Mouse (Mus musculus): ENCODE measurements around the gene Gm36245. TPM values are rescaled to one million over a fixed set of nuclear protein-coding genes. Genes with fewer than 3 reads are reported as not detected.
"Not testable (repeated sequence)": the region's sequence is repeated elsewhere in the genome, so short reads cannot be mapped to it uniquely, and the experiment has no call there.

The Gm36245 gene
- polyA plus RNA-seq, 1 experiment from 2014 or later = not detected

DNA sequence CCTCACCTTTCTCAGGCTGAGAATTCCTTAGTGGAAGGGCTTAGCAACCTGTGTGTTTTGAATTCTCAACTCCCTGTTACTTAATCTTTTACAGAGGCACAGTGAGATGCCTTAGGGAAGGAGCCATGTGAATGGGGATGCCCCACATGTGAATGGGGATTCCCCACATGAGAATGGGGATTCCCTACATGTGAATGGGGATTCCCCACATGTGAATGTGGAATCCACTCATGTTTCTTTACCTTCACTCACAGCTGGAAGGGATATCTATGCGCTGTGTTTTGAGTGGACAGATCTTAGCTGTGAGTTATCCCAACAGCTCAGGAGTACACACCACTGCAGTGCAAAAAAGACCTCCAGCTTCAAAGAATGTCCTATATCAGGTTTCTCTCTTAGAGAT lies 25.7 kb downstream of the Gm36245 start:
- H3K9me3 ChIP-seq = no peaks in the 10 kb centered on the region
- no peak overlapping the region for H3K4me2 ChIP-seq
- H3K27me3 ChIP-seq = no peaks in the 10 kb centered on the region
- no peak overlapping the region for H3K9ac ChIP-seq
- no peak overlapping the region for H3K27ac ChIP-seq (replicated peaks)
- H3K36me3 ChIP-seq = no peaks in the 10 kb centered on the region
- no peak overlapping the region for H3K4me3 ChIP-seq
- no peak for ATAC-seq (ENCODE audit: low read depth)
- 93% methylated on average over 1 of the region's 1 CpGs for WGBS
- no peaks in the 10 kb centered on the region for H3K4me1 ChIP-seq (replicated peaks)

DNA sequence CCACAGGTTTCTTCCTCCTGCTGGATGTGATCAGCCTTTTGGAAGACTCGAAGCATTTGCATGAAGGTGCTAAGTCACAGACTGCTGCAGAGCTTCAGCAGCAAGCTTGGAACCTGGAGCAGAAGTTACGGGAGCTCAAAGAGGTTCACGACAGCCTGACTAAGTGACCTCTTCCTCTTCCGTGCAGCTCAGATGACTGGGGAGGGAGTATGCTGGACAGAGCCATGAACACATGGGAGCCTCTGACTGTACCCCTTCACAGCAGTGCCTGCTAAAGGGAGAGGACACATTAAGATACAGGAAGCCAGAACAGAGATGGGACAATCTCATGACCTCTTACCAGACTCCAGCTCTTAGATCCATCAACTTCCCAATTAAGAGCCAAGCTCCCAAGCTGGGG lies 27.4 kb downstream of the Gm36245 start:
- ATAC-seq (ENCODE audit: low read depth); H3K9me3 ChIP-seq; H3K27me3 ChIP-seq; H3K9ac ChIP-seq; H3K4me1 ChIP-seq (replicated peaks); H3K36me3 ChIP-seq; H3K27ac ChIP-seq (replicated peaks); H3K4me3 ChIP-seq; H3K4me2 ChIP-seq: not testable (repeated sequence)
- 90% methylated on average over 4 of the region's 4 CpGs for WGBS

DNA sequence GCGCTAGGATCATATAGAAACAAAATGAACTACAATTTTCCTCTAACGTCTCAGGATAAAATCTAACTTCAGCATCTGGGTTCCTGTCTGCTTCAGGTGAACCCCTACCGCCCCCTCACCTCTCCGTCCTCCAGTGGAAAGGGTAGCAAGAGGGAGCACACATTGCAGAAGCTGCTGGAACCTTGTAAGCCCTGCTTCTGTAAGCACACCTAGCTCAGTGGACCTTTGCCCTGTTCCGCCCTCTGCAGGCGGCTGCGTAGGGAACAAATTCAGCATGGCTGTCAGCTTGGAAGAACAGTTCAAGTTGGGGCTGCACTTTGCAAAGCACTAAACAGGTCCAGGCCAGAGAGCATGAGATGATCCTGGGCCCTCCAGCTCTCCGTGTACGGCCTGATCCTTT lies 29.6 kb downstream of the Gm36245 start:
- H3K4me1 ChIP-seq (replicated peaks) = not testable (repeated sequence)

DNA sequence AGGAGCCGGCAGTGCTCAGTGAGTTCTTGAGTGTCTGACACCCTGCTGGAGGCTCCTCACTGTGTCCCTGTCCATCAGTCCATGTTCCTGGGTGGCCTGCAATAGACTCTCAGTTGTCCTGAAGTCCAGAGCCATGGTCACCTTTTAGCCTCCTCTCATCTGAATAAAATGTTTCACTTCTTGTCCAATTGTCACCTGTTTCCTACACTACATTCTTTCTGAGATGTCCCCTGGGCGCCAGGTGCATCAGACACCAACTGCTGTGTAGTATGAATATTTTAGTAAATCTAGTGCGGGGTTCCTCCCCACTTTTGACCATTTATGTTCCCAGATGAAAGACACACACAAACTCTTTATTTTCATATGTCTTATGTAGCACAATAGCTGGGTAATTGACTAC lies 30.8 kb downstream of the Gm36245 start:
- H3K4me3 ChIP-seq; H3K36me3 ChIP-seq; H3K27me3 ChIP-seq; H3K4me2 ChIP-seq; H3K9ac ChIP-seq; H3K4me1 ChIP-seq (replicated peaks); ATAC-seq (ENCODE audit: low read depth); H3K27ac ChIP-seq (replicated peaks); H3K9me3 ChIP-seq: not testable (repeated sequence)
- 78% methylated on average over 3 of the region's 3 CpGs for WGBS

More for the DNA sequence above, 29.6 kb downstream of the Gm36245 start:
- H3K36me3 ChIP-seq; H3K9ac ChIP-seq; H3K27ac ChIP-seq (replicated peaks); H3K4me3 ChIP-seq; H3K4me2 ChIP-seq; H3K9me3 ChIP-seq; H3K27me3 ChIP-seq; ATAC-seq (ENCODE audit: low read depth): not testable (repeated sequence)
- WGBS = 70% methylated on average over 9 of the region's 9 CpGs

DNA sequence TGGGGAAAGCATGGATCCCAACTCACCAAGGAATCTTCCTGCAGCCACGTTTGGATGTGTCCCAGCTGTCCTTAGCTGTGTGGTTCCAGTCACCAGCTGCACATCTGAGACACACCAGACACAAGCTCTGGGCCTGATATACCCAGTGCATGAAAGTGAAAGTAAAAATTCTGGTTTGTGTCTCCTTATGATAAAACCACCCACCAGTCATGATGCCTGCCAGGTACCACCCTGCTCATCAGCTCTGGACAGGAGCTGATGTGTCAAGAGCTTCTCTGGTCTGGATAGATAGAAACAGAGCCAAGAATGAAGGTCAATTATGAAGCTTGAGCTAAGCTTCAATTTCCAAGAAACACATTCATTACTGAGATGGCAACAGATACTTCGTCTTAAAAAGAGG lies 44.1 kb downstream of the Gm36245 start, which contains the start of gene Apol11b:
Gene Apol11b (minus strand): TSS at position 111 of the 400 bp plus-strand sequence.
- not testable (repeated sequence) for H3K4me2 ChIP-seq; ATAC-seq (ENCODE audit: low read depth)

DNA sequence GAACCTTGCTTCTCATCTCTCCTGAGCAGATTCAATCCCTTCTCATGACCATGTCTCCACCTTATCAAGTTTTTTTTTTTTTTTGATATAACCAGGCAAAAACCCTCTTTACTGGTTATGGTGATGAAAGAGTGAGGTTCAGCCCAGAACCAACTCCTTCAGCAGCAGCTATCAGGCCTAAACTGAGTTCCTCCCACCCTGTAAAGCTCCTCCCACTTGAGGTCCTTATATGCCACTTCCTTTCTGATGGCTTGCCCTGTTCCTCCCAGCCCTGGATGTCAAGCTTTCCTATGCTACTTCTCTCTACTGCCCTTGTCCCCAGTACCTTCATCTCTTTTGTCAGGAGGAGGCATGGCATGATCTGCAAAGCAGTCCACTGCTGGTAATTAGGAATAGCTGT lies 52.1 kb downstream of the Gm36245 start:
- H3K4me1 ChIP-seq (replicated peaks); H3K4me2 ChIP-seq; H3K4me3 ChIP-seq; ATAC-seq (ENCODE audit: low read depth); H3K9me3 ChIP-seq; H3K36me3 ChIP-seq; H3K27ac ChIP-seq (replicated peaks); H3K9ac ChIP-seq; H3K27me3 ChIP-seq: not testable (repeated sequence)

More for the DNA sequence above, 44.1 kb downstream of the Gm36245 start, which contains the start of gene Apol11b:
- not testable (repeated sequence) for H3K27ac ChIP-seq (replicated peaks); H3K27me3 ChIP-seq; H3K36me3 ChIP-seq; H3K4me3 ChIP-seq; H3K4me1 ChIP-seq (replicated peaks); H3K9me3 ChIP-seq; H3K9ac ChIP-seq
- WGBS = 88% methylated on average over 2 of the region's 2 CpGs

Other genes starting within 250 kb of the Gm36245 start
- gene Apol7a, start 200.1 kb upstream of the Gm36245 start, polyA plus RNA-seq (2015; fragmentation: Nextera tagmentation; extraction: Ambion mirVana) = 0.29 TPM in 1 of 2 replicates, not detected in the other
- gene Apol9a, start 188.1 kb upstream of the Gm36245 start, polyA plus RNA-seq (2015; fragmentation: Nextera tagmentation; extraction: Ambion mirVana) = 0.41 and 0.43 TPM in 2 replicates
- not detected in 2 replicates for gene Apol7b, start 151.8 kb upstream of the Gm36245 start, polyA plus RNA-seq (2015; fragmentation: Nextera tagmentation; extraction: Ambion mirVana)
- not detected in 2 replicates for gene Apol10a, start 122.2 kb upstream of the Gm36245 start, polyA plus RNA-seq (2015; fragmentation: Nextera tagmentation; extraction: Ambion mirVana)
- not detected in 2 replicates for gene Apol11a, start 91.0 kb upstream of the Gm36245 start, polyA plus RNA-seq (2015; fragmentation: Nextera tagmentation; extraction: Ambion mirVana)
- gene Apol7c, start 65.9 kb upstream of the Gm36245 start, polyA plus RNA-seq (2015; fragmentation: Nextera tagmentation; extraction: Ambion mirVana) = not detected in 2 replicates
- gene 1700025B11Rik, start 37.4 kb upstream of the Gm36245 start, polyA plus RNA-seq (2015; fragmentation: Nextera tagmentation; extraction: Ambion mirVana) = not detected in 2 replicates
- gene Apol10b, start 3.1 kb upstream of the Gm36245 start, polyA plus RNA-seq (2015; fragmentation: Nextera tagmentation; extraction: Ambion mirVana) = not detected in 2 replicates
- gene Apol11b, start 44.0 kb downstream of the Gm36245 start, polyA plus RNA-seq (2015; fragmentation: Nextera tagmentation; extraction: Ambion mirVana) = 0.08 TPM in 1 of 2 replicates, not detected in the other
- gene Apol7e, start 99.6 kb downstream of the Gm36245 start, polyA plus RNA-seq (2015; fragmentation: Nextera tagmentation; extraction: Ambion mirVana) = 0.08 TPM in 1 of 2 replicates, not detected in the other
- gene Apol9b, start 129.8 kb downstream of the Gm36245 start, polyA plus RNA-seq (2015; fragmentation: Nextera tagmentation; extraction: Ambion mirVana) = 0.31 TPM in 1 of 2 replicates, not detected in the other
- not detected in 2 replicates for gene Apol8, start 157.7 kb downstream of the Gm36245 start, polyA plus RNA-seq (2015; fragmentation: Nextera tagmentation; extraction: Ambion mirVana)
- 12.4 and 15.5 TPM in 2 replicates for gene Myh9, start 242.9 kb downstream of the Gm36245 start, polyA plus RNA-seq (2015; fragmentation: Nextera tagmentation; extraction: Ambion mirVana)

Data from neural tube, embryonic 13.5 days (tissue).